Mouse (Mus musculus): ENCODE results near the gene Arhgap29. TPM values are rescaled to one million over a fixed set of nuclear protein-coding genes. Genes with fewer than 3 reads are reported as not detected.

Arhgap29 gene
- 10 to 100 TPM; 23.2 to 27.6 TPM for total RNA-seq (2021)

DNA sequence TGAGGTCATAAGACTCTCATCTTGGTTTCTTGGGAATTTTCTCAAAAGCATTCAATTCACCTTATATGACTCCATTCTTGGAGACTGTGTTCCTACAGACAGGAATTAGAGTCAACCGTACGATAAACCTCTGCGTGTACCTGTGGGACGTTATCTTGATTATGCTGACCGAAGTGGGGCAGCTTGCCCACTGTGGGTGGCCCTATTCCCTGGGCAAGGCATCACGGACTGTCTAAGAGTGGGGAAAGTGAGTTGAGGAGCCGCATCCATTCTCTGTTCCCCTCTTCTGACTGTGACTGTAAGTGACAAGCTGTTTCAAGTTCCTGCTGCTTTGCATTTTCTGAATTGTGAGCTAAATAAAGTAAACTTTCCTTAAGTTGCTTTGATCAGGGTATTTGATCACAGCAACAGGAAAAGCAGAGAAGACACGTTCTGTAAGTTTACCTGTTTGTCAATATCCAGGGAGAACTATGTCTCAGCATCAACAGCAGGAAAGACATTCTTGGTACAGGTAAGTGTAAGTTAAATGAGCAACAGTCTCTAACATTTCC lies at the start of gene Arhgap29:
Gene Arhgap29 (plus strand): TSS at position 501 of the 551 bp plus-strand sequence.
- no peak for DNase-seq (ENCODE audit: low spot score in 2 of 2)
- intact Hi-C loops (cut with DNase I): loop anchor here (5.0 kb wide), 1 partner anchor 65 kb away; no protein-coding TSS in a partner anchor

DNA sequence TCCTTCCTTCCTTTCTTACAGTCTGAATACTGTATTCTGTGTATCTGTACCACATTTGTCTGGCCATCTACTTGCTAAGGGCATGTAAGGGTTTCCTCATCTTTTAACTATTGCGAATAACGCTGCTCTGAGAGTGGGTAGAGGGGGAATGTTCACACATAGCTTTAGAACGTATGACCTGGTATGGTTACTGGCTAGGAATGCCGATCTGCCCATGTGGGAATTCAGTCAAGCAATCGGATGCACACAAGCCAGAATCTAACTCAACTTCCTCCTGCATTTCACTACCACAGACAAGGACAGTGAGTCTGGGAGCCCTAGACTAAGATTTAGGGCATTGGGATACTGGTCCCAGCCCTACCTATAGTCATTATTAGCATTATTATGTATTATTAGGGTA lies 49.6 kb upstream of the Arhgap29 start:
- intact Hi-C loops (cut with DNase I): no loop called here
- DNase-seq (ENCODE audit: low spot score in 2 of 2): no peak

DNA sequence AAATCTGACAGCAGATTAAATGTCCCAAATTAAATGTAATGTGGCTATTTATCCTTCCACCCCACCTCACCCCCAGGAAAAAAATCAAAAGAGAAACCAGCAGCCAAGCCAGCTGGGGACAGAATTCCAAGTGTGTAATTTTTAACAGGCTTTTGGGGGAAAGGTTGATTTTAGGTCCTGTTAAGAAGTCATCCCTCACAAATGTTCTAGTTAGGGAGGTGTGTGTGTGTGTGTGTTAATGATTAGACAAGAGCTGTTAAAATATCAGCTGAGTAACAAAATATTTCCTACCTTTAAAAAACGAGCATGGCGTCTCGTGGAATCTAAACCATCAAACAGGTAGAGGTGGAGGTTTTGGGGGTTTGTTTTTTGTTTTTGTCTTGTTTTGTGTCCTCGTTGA lies 49.1 kb upstream of the Arhgap29 start:
- intact Hi-C loops (cut with DNase I): no loop called here
- DNase-seq (ENCODE audit: low spot score in 2 of 2): no peak

DNA sequence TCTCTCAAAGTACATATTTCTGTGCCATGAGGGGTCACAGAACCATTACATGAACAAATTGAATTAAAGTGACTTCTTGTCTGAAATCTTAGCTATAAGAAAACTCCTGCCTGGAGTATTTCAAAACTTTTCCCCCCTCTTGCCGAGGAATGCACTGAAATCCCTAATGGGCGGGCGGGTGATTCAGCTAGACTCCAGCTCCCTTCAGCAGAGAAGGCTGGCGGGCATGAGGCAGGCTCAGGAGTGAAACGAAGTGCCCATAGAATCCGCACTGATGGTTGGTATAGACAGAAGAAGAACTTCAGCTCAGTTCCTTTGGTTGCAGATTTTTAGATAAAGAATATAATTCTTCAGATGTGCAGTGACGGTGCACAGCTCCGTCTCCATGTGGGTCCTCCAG lies 48.6 kb upstream of the Arhgap29 start:
- intact Hi-C loops (cut with DNase I): no loop called here
- DNase-seq (ENCODE audit: low spot score in 2 of 2): no peak

DNA sequence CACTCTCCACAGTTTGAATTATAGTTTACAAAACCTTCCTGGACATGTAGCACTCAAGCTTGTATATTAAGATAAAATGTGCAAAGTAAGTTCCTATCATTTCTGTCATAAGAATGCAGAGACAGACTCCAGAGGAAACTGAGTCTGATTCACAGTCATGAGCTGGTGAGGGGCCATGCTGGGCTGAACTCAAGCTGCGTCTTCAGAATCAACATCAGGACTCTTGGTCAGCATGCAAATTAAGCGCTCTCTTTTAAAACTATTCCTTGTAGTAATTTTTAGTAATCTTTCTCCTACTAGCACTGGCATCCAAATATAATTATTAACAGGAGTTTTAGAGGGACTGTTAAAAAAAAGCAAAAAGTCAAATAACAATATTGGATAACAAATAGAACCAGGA lies 47.9 kb upstream of the Arhgap29 start:
- intact Hi-C loops (cut with DNase I): no loop called here
- DNase-seq (ENCODE audit: low spot score in 2 of 2): no peak

DNA sequence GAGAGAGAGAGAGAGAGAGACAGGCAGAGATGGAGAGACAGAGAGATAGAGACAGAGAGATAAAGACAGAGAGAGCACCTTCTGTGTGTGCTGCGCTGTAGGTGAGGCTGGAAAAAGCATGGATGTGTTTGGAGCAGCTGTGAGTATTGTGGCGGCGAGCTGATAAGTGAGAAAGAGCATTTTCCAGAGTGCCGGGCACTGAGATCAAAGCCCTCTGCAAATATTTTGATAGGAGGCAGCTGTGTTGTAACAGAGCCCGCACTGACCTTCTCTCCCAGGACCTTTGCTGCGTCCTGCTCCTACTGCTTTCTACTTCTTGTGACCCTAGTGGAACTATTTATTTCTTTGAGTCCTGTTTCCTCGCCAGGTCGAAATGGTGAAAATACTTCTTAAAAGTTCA lies 45.7 kb upstream of the Arhgap29 start:
- DNase-seq (ENCODE audit: low spot score in 2 of 2): no peak
- intact Hi-C loops (cut with DNase I): no loop called here

DNA sequence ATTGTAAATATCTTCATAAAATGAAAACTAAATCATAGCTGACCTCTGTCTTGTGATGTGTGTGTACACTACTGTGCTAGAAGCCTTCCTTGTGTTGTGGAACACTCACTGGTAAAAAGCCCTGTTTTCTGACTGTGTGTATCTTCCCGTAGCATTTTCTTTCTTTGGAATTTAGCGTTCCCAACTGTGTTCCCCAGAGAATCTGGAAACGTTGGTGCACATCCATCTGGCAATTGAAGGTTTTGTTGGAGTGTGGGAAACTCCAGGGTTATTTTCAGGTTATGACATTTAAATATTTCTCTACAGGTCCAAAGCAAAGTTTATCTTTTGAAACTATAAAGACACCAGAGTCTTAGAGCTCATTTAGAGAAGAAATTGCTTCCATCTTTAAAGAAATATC lies 43.2 kb upstream of the Arhgap29 start:
- no peak for DNase-seq (ENCODE audit: low spot score in 2 of 2)
- intact Hi-C loops (cut with DNase I): no loop called here

DNA sequence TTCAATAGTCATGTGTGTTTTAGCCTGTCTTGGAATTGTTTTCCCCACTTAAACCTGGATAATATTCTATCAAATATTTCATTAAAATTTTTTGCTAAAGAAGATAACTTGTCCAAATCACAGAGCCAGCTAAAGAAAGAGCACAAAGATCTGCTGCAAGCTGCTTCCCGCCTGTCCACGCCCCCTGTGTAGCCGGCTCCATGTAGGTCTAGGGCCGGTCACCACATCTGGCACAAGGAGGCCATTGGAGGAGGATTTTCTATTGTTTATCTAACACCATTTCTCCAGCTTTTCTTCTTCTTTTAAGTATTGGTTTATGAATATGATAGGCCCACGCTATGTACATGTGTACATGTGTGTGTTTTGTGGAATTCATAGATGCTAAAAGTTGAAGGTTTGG lies 38.9 kb upstream of the Arhgap29 start:
- intact Hi-C loops (cut with DNase I): no loop called here
- no peak for DNase-seq (ENCODE audit: low spot score in 2 of 2)

DNA sequence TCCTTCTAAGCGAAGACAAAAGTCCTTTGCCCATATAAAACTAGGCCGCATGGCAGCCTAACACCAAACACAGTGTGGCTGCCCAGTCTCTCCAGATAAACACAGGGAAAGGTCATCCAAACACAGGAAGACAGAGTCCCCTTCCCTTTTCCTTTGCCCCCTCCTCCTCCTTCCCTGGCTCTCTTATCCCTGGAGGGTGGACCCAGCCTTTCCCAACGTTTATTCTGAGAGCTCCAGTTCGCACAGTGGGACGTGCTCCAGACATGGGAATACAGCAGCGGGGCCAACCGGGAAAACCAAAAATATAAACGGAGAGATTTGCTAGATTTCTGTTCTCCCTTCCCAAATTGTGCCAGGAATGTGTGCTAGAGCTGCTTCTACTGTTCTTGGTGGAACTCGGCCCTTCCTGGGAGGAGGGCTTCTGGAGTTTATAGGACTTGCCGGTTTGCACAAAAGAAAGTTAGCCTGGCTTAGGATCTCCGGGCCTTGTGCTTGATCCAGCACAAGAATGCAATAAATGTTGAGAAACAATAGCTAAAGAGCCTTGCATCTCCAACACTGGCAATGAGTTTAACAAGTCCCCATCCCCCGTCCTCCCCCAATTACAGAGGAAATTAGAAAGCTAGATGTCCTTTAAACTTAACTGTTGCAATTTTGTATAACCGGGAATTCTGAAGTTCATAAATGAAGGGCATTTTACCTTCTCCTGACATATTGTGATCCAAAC lies 37.7 kb upstream of the Arhgap29 start:
- no peak for DNase-seq (ENCODE audit: low spot score in 2 of 2)
- intact Hi-C loops (cut with DNase I): no loop called here

DNA sequence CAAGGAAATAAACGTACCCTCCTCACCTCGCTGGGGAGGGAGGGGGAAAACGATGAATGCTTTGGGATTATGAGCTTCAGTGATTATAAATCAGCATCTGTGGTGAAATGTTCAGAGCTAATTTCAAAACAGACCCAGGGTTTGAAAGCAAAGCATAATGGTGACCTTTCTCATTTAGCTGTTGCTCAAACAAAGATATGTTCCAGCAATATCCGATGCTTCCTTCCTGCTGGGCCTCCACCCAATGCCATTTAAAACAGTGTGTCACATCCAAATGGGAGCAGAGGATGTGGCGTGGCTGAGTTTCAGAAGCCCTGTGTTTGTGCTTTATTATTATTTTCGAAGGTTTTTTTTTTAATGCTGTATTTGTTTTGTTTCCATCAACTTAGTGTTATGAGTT lies 37.1 kb upstream of the Arhgap29 start:
- intact Hi-C loops (cut with DNase I): no loop called here
- DNase-seq (ENCODE audit: low spot score in 2 of 2): no peak

DNA sequence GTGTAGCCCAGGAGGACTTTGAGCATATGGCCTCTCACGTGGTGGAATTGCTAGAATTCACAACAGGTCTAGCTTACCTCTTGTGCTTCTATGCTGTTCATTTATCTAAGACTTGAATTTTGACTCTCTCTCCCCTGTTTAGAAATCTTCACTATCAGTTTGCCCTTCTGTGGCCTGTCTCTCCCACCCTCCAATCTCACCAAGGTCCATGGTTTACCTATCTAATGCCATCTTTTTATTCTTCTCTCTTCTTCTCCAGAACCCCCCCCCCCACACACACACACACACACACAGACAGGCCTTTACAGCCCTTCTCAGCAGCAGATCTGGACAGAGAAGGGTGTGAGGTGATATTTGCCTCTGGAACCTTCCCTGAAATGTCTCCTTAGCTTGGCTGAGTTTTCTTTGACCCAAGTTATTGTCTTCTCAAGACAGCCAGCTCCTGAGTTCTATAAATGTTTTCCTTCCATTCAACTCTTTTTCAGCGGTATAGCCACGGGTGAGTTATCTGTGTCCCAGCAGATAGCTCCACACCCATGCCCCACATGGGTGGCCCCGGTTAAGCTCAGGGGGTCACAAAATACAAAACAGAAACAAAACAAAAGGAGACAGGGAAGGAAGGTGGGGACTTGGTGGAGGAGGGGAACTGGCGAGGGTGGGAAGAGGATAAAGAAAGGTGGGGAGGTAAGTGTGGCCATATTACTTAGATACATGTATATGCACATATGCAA lies 35.4 kb upstream of the Arhgap29 start:
- DNase-seq (ENCODE audit: low spot score in 2 of 2): no peak
- intact Hi-C loops (cut with DNase I): no loop called here

DNA sequence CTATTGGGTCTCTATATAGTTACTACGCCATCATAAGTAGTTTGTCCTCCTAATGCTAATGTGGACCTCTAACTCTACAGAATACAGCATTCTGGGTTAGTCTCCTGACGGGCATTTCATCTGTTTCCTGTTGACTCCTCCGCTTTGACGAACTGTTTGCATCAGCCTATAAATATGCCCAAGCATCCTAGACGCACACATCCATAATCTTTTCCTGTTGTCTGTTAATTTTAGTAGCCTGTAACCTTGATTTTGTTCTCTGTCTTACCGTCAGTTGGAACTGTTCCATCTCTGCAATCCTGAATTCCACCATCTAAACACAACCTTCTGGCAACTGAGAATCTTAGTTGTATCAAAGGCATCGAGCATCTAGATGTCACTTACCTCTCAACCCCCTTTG lies 34.7 kb upstream of the Arhgap29 start:
- no peak for DNase-seq (ENCODE audit: low spot score in 2 of 2)
- intact Hi-C loops (cut with DNase I): no loop called here

DNA sequence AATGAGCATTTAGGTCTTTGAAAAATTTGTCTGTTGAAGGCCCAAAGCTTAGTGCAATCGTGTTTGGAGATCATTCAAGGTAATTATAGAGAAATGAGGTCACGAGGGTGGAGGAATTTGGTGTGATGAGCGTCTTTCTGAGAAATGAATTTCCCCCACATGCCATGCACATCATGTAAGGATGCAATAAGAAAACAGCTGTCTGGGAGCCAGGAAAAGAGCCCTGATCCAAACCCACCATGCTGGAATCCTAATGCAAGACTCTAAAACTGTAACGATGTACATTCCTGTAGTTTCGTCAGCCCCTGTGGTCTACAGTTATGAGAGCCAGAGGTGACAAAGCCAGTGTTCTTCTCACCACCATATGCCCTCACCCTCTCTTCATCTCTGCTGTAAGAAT lies 32.4 kb upstream of the Arhgap29 start:
- DNase-seq (ENCODE audit: low spot score in 2 of 2): no peak
- intact Hi-C loops (cut with DNase I): no loop called here

DNA sequence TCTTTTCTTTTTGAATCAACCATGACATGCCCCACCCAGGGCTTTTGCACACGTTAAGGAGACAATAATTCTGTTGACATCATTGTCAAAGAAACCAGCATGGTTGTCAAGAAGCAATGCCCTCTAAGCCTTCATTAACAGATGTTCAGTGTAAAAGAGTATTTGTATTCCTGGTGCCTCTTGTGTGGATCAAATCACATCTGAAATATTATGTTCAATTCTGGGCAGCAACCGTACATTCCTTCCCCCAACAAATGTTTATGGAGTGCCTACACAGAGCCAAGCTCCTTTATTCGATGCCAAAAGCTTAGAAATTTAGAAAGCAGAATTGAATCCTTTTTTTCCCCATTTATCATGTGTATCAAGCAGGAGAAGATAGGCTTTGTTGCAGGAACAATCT lies 31.6 kb upstream of the Arhgap29 start:
- no peak for DNase-seq (ENCODE audit: low spot score in 2 of 2)
- intact Hi-C loops (cut with DNase I): no loop called here

DNA sequence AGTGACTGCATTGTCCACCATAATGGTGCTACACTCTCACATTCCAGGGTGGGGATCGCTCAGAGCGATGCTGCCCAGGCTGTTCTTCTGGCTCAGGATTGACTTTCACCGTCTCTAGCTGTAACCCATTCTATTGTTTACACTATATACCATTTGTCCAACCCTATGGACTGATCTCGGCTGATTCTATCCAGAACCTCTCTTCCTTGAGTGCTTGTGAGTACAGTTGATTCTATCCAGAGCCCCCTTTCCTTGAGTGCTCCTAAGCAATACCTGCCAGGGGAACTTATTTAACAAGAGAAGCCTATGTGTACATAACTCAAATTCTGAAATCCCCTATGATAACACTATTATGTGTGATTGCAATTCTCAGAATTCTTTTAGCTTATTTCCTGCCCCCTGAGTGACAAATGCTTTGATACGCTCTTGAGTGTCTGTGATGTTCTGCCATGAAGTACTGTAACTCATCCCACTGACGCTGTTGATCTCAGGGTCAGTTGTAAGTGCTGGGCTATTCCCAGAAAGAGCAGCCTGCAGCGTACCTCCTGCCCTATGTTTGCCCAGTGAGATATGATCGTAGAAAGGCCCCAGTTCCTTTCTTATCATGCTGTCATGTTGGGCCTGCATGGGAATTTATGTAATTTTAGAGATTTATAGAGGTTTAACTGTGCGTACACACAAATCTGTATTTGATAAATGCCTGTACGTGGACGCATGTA lies 27.4 kb upstream of the Arhgap29 start:
- DNase-seq (ENCODE audit: low spot score in 2 of 2): no peak
- intact Hi-C loops (cut with DNase I): no loop called here

DNA sequence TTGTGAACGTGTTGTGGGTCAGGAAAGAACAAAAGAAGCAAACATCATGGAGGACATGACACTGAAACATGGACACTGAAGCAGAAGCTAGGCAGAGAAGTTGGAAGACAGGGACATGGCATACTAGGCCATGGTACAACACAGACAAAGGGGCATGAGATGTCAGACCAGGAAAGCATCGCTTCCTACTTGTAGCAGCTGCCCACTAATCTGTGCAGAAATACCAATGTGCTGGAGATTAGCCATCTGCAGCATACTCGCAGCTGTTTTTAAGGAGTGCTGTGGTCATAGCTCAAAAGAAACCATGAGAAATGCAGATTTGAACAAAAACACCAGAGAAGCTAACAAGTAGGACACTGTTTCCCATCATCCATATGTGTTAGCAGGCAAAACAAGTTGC lies 24.7 kb upstream of the Arhgap29 start:
- intact Hi-C loops (cut with DNase I): no loop called here
- DNase-seq (ENCODE audit: low spot score in 2 of 2): no peak

DNA sequence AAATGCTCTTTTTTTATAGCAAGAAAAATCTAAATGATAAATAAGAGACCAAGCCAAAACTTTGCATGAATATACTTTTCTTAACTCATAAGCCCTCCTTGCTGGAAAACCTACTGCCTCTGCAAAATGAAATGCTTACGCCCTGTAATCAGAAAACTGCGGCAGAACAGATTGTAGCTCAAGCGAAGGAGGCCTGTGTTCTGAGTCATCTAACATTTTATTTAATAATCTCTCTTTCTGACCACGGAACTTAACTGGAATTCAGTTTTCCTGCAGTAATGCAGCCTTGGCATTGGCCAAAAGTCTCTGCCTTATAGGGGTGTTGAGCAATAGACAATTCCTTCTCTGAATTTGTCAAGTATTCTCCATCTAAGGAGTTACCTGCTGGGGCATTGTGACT lies 19.5 kb upstream of the Arhgap29 start:
- intact Hi-C loops (cut with DNase I): no loop called here
- DNase-seq (ENCODE audit: low spot score in 2 of 2): no peak

DNA sequence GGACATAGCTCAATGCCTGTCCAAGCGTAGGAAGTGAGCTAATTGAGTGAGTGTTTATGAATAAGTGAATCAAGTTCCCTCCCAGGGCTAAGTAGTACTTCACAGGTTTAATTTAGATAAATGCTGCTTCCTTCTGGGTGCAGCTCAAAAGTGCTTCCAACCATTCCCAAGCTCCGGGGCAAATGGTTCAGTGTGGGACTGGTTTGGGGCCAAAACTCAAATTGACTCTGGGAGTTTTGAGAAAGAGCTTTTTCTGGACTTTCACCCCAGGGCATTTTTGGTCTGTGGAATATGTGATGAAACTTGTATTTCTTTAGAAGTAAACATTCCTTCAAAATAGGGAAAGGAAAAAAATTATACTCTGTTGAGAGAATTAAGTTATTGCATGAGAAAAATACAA lies 16.1 kb upstream of the Arhgap29 start:
- no peak for DNase-seq (ENCODE audit: low spot score in 2 of 2)
- intact Hi-C loops (cut with DNase I): no loop called here

DNA sequence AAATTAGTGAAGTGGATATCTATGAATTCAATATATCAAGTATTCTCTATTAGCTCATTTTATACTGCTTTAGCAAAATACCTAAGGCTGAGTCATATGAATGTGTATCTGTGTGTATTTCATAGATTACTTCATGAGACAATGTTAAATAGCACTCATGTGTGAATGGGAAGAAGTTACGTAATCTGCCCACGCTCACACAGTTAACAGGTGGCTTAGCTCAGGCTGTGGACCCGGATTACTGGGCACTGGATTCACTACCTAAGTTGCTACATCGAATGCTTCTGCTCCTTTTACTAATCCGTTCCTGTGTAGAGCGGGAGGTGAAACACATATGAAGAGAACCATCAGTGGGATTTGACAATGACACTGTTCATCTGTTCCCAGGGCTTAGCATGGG lies 15.3 kb upstream of the Arhgap29 start:
- no peak for DNase-seq (ENCODE audit: low spot score in 2 of 2)
- intact Hi-C loops (cut with DNase I): no loop called here

DNA sequence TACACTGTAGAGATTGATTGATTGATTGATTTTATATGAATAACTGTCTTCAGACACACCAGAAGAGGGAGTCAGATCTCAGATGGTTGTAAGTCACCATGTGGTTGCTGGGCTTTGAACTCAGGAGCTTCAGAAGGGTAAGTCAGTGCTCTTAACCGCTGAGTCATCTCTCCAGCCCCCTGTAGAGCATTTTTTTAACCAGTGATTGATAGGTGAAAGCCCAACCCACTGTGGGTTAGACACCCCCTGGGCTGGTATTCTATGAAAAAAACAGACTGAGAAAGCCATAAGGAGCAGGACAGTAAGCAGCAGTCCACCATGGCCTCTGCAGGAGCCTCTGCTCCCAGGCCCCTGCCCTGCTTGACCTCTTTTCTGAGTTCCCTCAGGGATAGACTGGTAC lies 12.7 kb upstream of the Arhgap29 start:
- DNase-seq (ENCODE audit: low spot score in 2 of 2): no peak
- intact Hi-C loops (cut with DNase I): no loop called here

Measured in left cerebral cortex, postnatal 36 days (tissue).